Mouse (Mus musculus) small intestine, adult 2 months (tissue): ENCODE data around the gene Sesn3.

Experiments used
- CTCF ChIP-seq: fragments of 200-500 bp; IDR thresholded peaks from 2 replicates; pipeline ENCODE4 v1.5.1; 2012; ENCODE audit warnings: low read depth, mild to moderate bottlenecking, control low read depth, inconsistent platforms, low read length, moderate library complexity, mixed read lengths; ENCODE audit not compliant: insufficient replicate concordance, insufficient read length; ENCODE audit errors: extremely low read depth
- POLR2A ChIP-seq: fragments of 200-500 bp; IDR thresholded peaks from 2 replicates; pipeline ENCODE4 v1.6.1; 2012; ENCODE audit warnings: low read depth, mild to moderate bottlenecking, control low read depth, inconsistent platforms, low read length, moderate library complexity

DNA sequence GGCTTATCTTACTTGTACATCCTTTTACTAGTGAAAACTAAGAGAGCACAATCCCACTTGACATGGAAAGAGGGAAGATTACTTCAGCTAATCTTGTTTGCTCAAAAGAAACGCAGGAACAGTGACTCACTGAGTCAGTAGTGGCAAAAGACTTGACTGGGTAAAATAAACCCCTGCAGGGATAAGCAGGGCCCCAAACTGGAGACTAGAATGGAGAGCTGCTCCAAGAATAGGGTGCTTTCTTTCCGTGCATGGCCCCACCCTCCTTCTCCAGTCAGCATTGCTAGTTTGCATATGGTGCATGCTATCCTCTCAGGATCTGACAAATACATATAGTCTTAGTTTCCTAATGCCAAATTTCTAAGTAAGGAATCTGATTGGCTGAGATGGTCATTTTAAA lies 8.4 kb upstream of the Sesn3 start:
- TF ChIP-seq CTCF (no peak), POLR2A (no peak)
